Mouse (Mus musculus) intestine, embryonic 16.5 days (tissue): ENCODE measurements around the gene AC140267.1. TPM values are rescaled to one million over a fixed set of nuclear protein-coding genes. Genes with fewer than 3 reads are reported as not detected.

ENCODE experiments used
- ATAC-seq: fragments of 200-750 bp; cut with Nextera tagmentation; 2 replicates; pipeline ENCODE4 v1.8.0; 2017; ENCODE audit warnings: moderate TSS enrichment, moderate library complexity
- H3K27ac ChIP-seq: fragments of 300-500 bp; sonication (generic); 2 replicates; pipeline ENCODE4 v1.5.1; 2014; ENCODE audit warnings: mild to moderate bottlenecking, low read length
- H3K27me3 ChIP-seq: fragments of 300-500 bp; sonication (generic); replicated peaks from 2 replicates; pipeline ENCODE4 v1.6.1; 2014; ENCODE audit warnings: low read length, control low read depth, mixed read lengths; ENCODE audit not compliant: control insufficient read depth, insufficient read depth
- H3K36me3 ChIP-seq: fragments of 300-500 bp; sonication (generic); 2 replicates; pipeline ENCODE4 v1.6.1; 2014; ENCODE audit warnings: low read length, control low read depth; ENCODE audit not compliant: control insufficient read depth, insufficient read depth
- H3K4me1 ChIP-seq: fragments of 300-500 bp; sonication (generic); 2 replicates; pipeline ENCODE4 v1.6.1; 2014; ENCODE audit warnings: low read length, control low read depth, mixed read lengths; ENCODE audit not compliant: control insufficient read depth, insufficient read depth
- H3K4me2 ChIP-seq: fragments of 300-500 bp; sonication (generic); 2 replicates; pipeline ENCODE4 v1.6.1; 2014; ENCODE audit warnings: low read depth, low read length, control low read depth
- H3K4me3 ChIP-seq: fragments of 300-500 bp; sonication (generic); 2 replicates; pipeline ENCODE4 v1.5.1; 2014; ENCODE audit warnings: mild to moderate bottlenecking, low read length
- H3K9ac ChIP-seq: fragments of 300-500 bp; sonication (generic); 2 replicates; pipeline ENCODE4 v1.6.1; 2014; ENCODE audit warnings: low read depth, low read length
- H3K9me3 ChIP-seq: fragments of 300-500 bp; sonication (generic); 2 replicates; pipeline ENCODE4 v1.6.1; 2016; ENCODE audit warnings: low read length, control low read depth; ENCODE audit not compliant: control insufficient read depth
- WGBS: fragments of 180-500 bp; shearing (Covaris S2); extraction: QIAGEN DNeasy Blood & Tissue Kit; methylation state at CpG from one replicate; pipeline ENCODE4 v1.1.7; 2014; 5-methylcytosine and 5-hydroxymethylcytosine counted together
- polyA plus RNA-seq: library from polyadenylated mRNA; unstranded; fragments of >200 nt; fragmentation: Nextera tagmentation; extraction: Ambion mirVana; gene quantifications from 2 replicates; pipeline ENCODE4 v1.2.1, GENCODE M21; 2015

AC140267.1 gene
- polyA plus RNA-seq, 1 experiment from 2014 or later: 4.1 TPM

DNA sequence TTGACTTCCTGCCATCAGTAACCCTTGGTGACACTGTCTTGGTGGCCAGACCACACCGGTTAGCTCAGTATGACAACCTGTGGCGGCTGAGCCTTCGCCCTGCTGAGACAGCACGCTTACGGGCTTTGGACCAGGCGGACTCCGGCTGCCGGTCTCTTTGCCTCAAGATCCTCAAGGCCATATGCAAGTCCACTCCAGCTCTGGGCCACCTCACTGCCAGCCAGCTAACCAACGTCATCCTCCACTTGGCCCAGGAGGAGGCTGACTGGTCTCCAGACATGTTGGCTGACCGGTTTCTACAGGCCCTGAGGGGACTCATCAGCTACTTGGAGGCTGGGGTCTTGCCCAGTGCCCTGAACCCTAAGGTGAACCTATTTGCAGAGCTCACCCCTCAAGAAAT lies 14.0 kb downstream of the AC140267.1 start:
- Histone ChIP-seq H3K27ac (peak overlapping the region; percentile 76; the same call in 1 of the 2 replicates), H3K4me3 (no peak overlapping the region), H3K4me2 (no peak overlapping the region), H3K4me1 (peaks cover 27% of the 10 kb centered on the region), H3K9me3 (no peaks in the 10 kb centered on the region), H3K9ac (no peak overlapping the region), H3K36me3 (peaks cover 24% of the 10 kb centered on the region), H3K27me3 (no peaks in the 10 kb centered on the region)
- WGBS: 91% methylated on average over 10 of the region's 10 CpGs
- ATAC-seq: no peak

- peaks cover 24% of the 10 kb centered on the region for H3K36me3 ChIP-seq
- peaks cover 27% of the 10 kb centered on the region for H3K4me1 ChIP-seq
- no peak overlapping the region for H3K4me3 ChIP-seq
- peak overlapping the region; percentile 9; the same call in 1 of the 2 replicates for H3K9ac ChIP-seq
- no peaks in the 10 kb centered on the region for H3K27me3 ChIP-seq
- peak overlapping the region; percentile 76 for H3K27ac ChIP-seq
- H3K9me3 ChIP-seq: no peaks in the 10 kb centered on the region
- 71% methylated on average over 6 of the region's 6 CpGs for WGBS
- ATAC-seq: peak; percentile 23
- H3K4me2 ChIP-seq: no peak overlapping the region
Observed at GRCm38 (mm10) chr15:80250586-80250985, 15.0 kb downstream of the AC140267.1 start.

GRCm38 (mm10) chr15:80253530-80253929 lies 17.9 kb downstream of the AC140267.1 start:
- Histone ChIP-seq H3K4me2 (peak overlapping the region; percentile 84), H3K36me3 (peaks cover 24% of the 10 kb centered on the region), H3K9me3 (no peaks in the 10 kb centered on the region), H3K4me3 (no peak overlapping the region), H3K27ac (peak overlapping the region; percentile 100), H3K4me1 (peaks cover 47% of the 10 kb centered on the region), H3K9ac (peak overlapping the region; percentile 39; the same call in 1 of the 2 replicates), H3K27me3 (no peaks in the 10 kb centered on the region)
- ATAC-seq: no peak
- 22% methylated on average over 2 of the region's 2 CpGs for WGBS

GRCm38 (mm10) chr15:80254207-80254606 lies 18.6 kb downstream of the AC140267.1 start:
- Histone ChIP-seq H3K36me3 (peaks cover 19% of the 10 kb centered on the region), H3K27me3 (no peaks in the 10 kb centered on the region)

GRCm38 (mm10) chr15:80254847-80255645 lies 19.4 kb downstream of the AC140267.1 start, which contains the start of gene Atf4:
Gene Atf4, plus strand, starts transcription at chr15:80255184.
- H3K4me1 ChIP-seq: peaks cover 59% of the 10 kb centered on the region
- H3K9ac ChIP-seq: peak within 1 kb of the TSS; percentile 100
- peaks cover 18% of the 10 kb centered on the region for H3K36me3 ChIP-seq
- H3K9me3 ChIP-seq: no peaks in the 10 kb centered on the region
- H3K4me2 ChIP-seq: peak within 1 kb of the TSS; percentile 94
- peak within 1 kb of the TSS; percentile 100 for H3K4me3 ChIP-seq
- under 1% methylated on average over 60 of the region's 62 CpGs for WGBS
- H3K27me3 ChIP-seq: no peaks in the 10 kb centered on the region
- ATAC-seq: peak; percentile 91
- H3K27ac ChIP-seq: peak within 1 kb of the TSS; percentile 100

More at GRCm38 (mm10) chr15:80254207-80254606, 18.6 kb downstream of the AC140267.1 start:
- WGBS: 34% methylated on average over 6 of the region's 6 CpGs
- ATAC-seq: no peak
- H3K9me3 ChIP-seq: no peaks in the 10 kb centered on the region
- peak overlapping the region; percentile 84 for H3K4me2 ChIP-seq
- peak overlapping the region; percentile 79 for H3K9ac ChIP-seq
- H3K4me1 ChIP-seq: peaks cover 54% of the 10 kb centered on the region
- peak overlapping the region; percentile 100 for H3K4me3 ChIP-seq
- H3K27ac ChIP-seq: peak overlapping the region; percentile 100

- H3K4me2 ChIP-seq: peak overlapping the region; percentile 94
- peaks cover 59% of the 10 kb centered on the region for H3K4me1 ChIP-seq
- H3K27ac ChIP-seq: peak overlapping the region; percentile 100
- peak overlapping the region; percentile 100 for H3K9ac ChIP-seq
- H3K4me3 ChIP-seq: peak overlapping the region; percentile 100
- H3K9me3 ChIP-seq: no peaks in the 10 kb centered on the region
- ATAC-seq: peak; percentile 34
- WGBS: under 1% methylated on average over 51 of the region's 51 CpGs
- H3K36me3 ChIP-seq: peaks cover 20% of the 10 kb centered on the region
- H3K27me3 ChIP-seq: no peaks in the 10 kb centered on the region
Observed at GRCm38 (mm10) chr15:80255646-80256121, 20.0 kb downstream of the AC140267.1 start.

DNA sequence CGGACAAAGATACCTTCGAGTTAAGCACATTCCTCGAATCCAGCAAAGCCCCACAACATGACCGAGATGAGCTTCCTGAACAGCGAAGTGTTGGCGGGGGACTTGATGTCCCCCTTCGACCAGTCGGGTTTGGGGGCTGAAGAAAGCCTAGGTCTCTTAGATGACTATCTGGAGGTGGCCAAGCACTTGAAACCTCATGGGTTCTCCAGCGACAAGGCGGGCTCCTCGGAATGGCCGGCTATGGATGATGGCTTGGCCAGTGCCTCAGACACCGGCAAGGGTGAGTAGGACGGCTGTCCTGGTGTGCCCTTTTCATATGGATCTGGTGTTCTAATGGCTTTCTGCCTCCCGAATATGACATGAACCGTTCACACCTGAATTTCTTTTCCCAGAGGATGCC lies 20.6 kb downstream of the AC140267.1 start:
- peak overlapping the region; percentile 100 for H3K27ac ChIP-seq
- H3K27me3 ChIP-seq: no peaks in the 10 kb centered on the region
- WGBS: 6% methylated on average over 16 of the region's 16 CpGs
- H3K9me3 ChIP-seq: no peaks in the 10 kb centered on the region
- peak overlapping the region; percentile 100 for H3K9ac ChIP-seq
- peak overlapping the region; percentile 100 for H3K4me3 ChIP-seq
- peaks cover 54% of the 10 kb centered on the region for H3K4me1 ChIP-seq
- H3K4me2 ChIP-seq: peak overlapping the region; percentile 94
- peaks cover 20% of the 10 kb centered on the region for H3K36me3 ChIP-seq
- ATAC-seq: no peak

GRCm38 (mm10) chr15:80256656-80257601 lies 21.3 kb downstream of the AC140267.1 start:
- Histone ChIP-seq H3K4me3 (peak overlapping the region; percentile 100), H3K9ac (peak overlapping the region; percentile 100), H3K4me2 (peak overlapping the region; percentile 94), H3K27ac (peak overlapping the region; percentile 100), H3K27me3 (no peaks in the 10 kb centered on the region), H3K4me1 (peaks cover 52% of the 10 kb centered on the region), H3K9me3 (no peaks in the 10 kb centered on the region), H3K36me3 (peaks cover 20% of the 10 kb centered on the region)
- WGBS: 53% methylated on average over 12 of the region's 12 CpGs
- ATAC-seq: no peak
